Mouse (Mus musculus): ENCODE data around the gene Fpr1. TPM values are rescaled to one million over a fixed set of nuclear protein-coding genes. Genes with fewer than 3 reads are reported as not detected.

The Fpr1 gene
- total and polyA plus RNA-seq, 3 experiments: not detected

DNA sequence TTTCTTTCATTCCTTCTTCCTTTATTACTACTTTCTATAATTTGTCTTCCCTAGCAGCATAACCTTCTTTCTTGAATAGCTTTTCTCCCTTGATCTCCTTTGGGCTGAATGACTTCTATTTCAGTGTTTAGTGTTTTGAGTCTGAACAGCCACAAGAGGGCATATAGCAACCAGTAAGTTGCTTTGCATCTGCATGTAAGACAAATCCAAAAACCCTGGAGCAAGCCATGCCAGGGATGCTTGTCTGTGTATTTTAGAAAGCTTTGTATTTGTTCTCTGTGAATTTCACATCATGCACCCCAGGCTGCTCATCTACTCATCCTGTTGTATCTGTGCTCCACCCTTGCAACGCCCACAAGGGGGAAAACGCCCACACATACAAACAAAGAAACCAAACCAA is 15.5 kb upstream of the Fpr1 start:
- H3K27me3 ChIP-seq (ENCODE audit: control insufficient read depth in 1 of 2, insufficient read depth in 2 of 2, low read length in 2 of 2): no peaks in the 10 kb centered on the region
- DNase-seq (ENCODE audit: low read depth, low spot score): peak; percentile 48
- TF ChIP-seq ZC3H11A (IDR thresholded peaks at IDR 0.05; ENCODE audit: low read depth, low read length) (peak; percentile 58; the same call in 1 of the 2 replicates), TCF12 (IDR thresholded peaks at IDR 0.05; ENCODE audit: low read depth, low read length) (no peak), RAD21 (IDR thresholded peaks at IDR 0.05; ENCODE audit: low read depth, low read length) (peak; percentile 81), SMC3 (IDR thresholded peaks at IDR 0.05; ENCODE audit: low read depth, low read length) (peak; percentile 81), CTCF (IDR thresholded peaks at IDR 0.05 in 2 of 3, conservative IDR thresholded peaks at IDR 0.05 in 1 of 3; ENCODE audit: control insufficient read depth in 1 of 3, insufficient read depth in 1 of 3, low read depth in 2 of 3, low read length in 3 of 3, poor library complexity in 1 of 3, severe bottlenecking in 1 of 3) (peak; percentile 11 to 69 (median 15); a peak in 3 of 6 replicates)
- no peaks in the 10 kb centered on the region for H3K9me3 ChIP-seq (replicated peaks; ENCODE audit: insufficient read depth, low read length)
- no peak overlapping the region for H3K4me3 ChIP-seq (ENCODE audit: control insufficient read depth in 1 of 2, insufficient read depth in 1 of 2, low read depth in 2 of 2, low read length in 2 of 2)
- no peak overlapping the region for H3K9ac ChIP-seq (ENCODE audit: control insufficient read depth, low read depth, low read length, poor library complexity, severe bottlenecking)
- no peaks in the 10 kb centered on the region for H3K4me1 ChIP-seq (ENCODE audit: control insufficient read depth in 1 of 2, insufficient read depth in 2 of 2, low read length in 2 of 2)
- no peaks in the 10 kb centered on the region for H3K36me3 ChIP-seq (ENCODE audit: control insufficient read depth in 1 of 2, insufficient read depth in 2 of 2, low read length in 2 of 2)
- no peak overlapping the region for H3K27ac ChIP-seq (ENCODE audit: control insufficient read depth, low read depth, low read length)
- no peaks in the 10 kb centered on the region for H3K79me2 ChIP-seq (ENCODE audit: control insufficient read depth, insufficient read depth, low read length, poor library complexity)

DNA sequence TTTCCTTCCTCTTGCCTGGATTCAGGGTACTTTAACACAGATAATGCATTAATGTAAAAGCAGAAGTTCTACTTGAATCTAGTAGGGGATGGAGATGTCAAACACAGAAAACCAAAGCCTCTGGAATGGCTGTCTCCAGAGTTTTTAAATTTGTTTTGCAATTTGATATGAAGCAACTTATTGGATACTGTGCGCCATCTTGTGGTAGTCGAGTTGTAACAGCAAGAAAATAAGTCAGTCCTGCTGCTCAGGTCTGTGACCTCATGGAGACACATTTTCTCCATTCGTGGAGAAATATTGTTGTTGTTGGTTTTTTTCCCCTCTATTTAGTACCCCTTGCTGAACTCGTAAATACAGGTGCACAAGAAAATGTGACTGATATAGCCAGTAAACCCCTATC is 12.3 kb upstream of the Fpr1 start:
- Histone ChIP-seq H3K79me2 (ENCODE audit: control insufficient read depth, insufficient read depth, low read length, poor library complexity) (no peaks in the 10 kb centered on the region), H3K9ac (ENCODE audit: control insufficient read depth, low read depth, low read length, poor library complexity, severe bottlenecking) (no peak overlapping the region), H3K9me3 (replicated peaks; ENCODE audit: insufficient read depth, low read length) (no peaks in the 10 kb centered on the region), H3K27ac (ENCODE audit: control insufficient read depth, low read depth, low read length) (no peak overlapping the region), H3K4me3 (ENCODE audit: control insufficient read depth in 1 of 2, insufficient read depth in 1 of 2, low read depth in 2 of 2, low read length in 2 of 2) (no peak overlapping the region), H3K4me1 (ENCODE audit: control insufficient read depth in 1 of 2, insufficient read depth in 2 of 2, low read length in 2 of 2) (no peaks in the 10 kb centered on the region), H3K27me3 (ENCODE audit: control insufficient read depth in 1 of 2, insufficient read depth in 2 of 2, low read length in 2 of 2) (no peaks in the 10 kb centered on the region), H3K36me3 (ENCODE audit: control insufficient read depth in 1 of 2, insufficient read depth in 2 of 2, low read length in 2 of 2) (no peaks in the 10 kb centered on the region)
- TF ChIP-seq ZC3H11A (IDR thresholded peaks at IDR 0.05; ENCODE audit: low read depth, low read length): peak; percentile 94
- TF ChIP-seq RAD21 (IDR thresholded peaks at IDR 0.05; ENCODE audit: low read depth, low read length): peak; percentile 91
- no peak for TF ChIP-seq POLR2A (IDR thresholded peaks at IDR 0.05; ENCODE audit: control insufficient read depth in 1 of 2, insufficient read depth in 1 of 2, low read depth in 1 of 2, low read length in 2 of 2, poor library complexity in 1 of 2)
- TF ChIP-seq SMC3 (IDR thresholded peaks at IDR 0.05; ENCODE audit: low read depth, low read length): peak; percentile 96
- no peak for TF ChIP-seq CHD2 (IDR thresholded peaks at IDR 0.05; ENCODE audit: low read length)
- TF ChIP-seq MEF2A (IDR thresholded peaks at IDR 0.05; ENCODE audit: extremely low read depth, insufficient replicate concordance, low read depth, low read length, poor library complexity, severe bottlenecking): no peak
- TF ChIP-seq ETS1 (IDR thresholded peaks at IDR 0.05; ENCODE audit: low read depth, low read length): no peak
- TF ChIP-seq SIN3A (IDR thresholded peaks at IDR 0.05; ENCODE audit: low read length): peak; percentile 52
- peak; percentile 49 to 87 (median 50) for TF ChIP-seq CTCF (IDR thresholded peaks at IDR 0.05 in 2 of 3, conservative IDR thresholded peaks at IDR 0.05 in 1 of 3; ENCODE audit: control insufficient read depth in 1 of 3, insufficient read depth in 1 of 3, low read depth in 2 of 3, low read length in 3 of 3, poor library complexity in 1 of 3, severe bottlenecking in 1 of 3)
- DNase-seq (ENCODE audit: low read depth, low spot score): peak; percentile 79

DNA sequence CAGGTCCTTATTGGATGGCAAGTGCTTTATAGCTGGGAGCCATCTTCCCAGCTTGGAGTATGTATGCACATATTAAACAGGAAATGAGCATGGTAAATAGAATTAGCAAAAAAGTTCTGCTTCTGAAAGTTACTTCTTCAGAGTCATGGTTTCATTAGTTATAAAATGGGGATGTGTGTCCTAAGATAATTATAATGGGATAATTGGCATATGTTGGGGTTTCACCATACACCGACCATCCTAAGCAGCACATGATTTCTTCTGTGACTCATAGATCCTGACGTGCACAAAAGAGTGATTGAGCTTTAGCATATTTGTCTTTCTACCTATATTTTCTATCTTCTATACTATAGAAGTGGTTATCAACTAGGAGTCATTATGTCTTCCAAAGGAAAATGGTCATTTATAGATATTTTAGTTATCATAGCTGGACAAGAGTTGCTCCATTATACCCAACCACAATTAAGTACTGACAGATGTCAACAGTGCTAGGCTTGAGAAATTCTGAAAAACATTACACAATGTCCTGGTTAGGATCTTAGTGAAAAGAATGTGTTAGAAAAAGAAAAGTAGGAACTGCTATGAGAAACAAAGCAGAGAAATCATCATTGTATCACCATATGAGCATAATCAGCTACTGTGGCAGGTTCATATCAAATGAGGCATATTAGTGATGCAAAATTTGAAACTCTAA is 6.1 kb upstream of the Fpr1 start:
- H3K9ac ChIP-seq (ENCODE audit: control insufficient read depth, low read depth, low read length, poor library complexity, severe bottlenecking): no peak overlapping the region
- no peaks in the 10 kb centered on the region for H3K36me3 ChIP-seq (ENCODE audit: control insufficient read depth in 1 of 2, insufficient read depth in 2 of 2, low read length in 2 of 2)
- H3K27ac ChIP-seq (ENCODE audit: control insufficient read depth, low read depth, low read length): no peak overlapping the region
- H3K79me2 ChIP-seq (ENCODE audit: control insufficient read depth, insufficient read depth, low read length, poor library complexity): no peaks in the 10 kb centered on the region
- no peaks in the 10 kb centered on the region for H3K27me3 ChIP-seq (ENCODE audit: control insufficient read depth in 1 of 2, insufficient read depth in 2 of 2, low read length in 2 of 2)
- TF ChIP-seq MXI1 (IDR thresholded peaks at IDR 0.05; ENCODE audit: low read depth, low read length): no peak
- TF ChIP-seq ZMIZ1 (IDR thresholded peaks at IDR 0.05; ENCODE audit: low read depth, low read length): no peak
- no peak for TF ChIP-seq GATA1 (IDR thresholded peaks at IDR 0.05; ENCODE audit: low read depth, low read length)
- TF ChIP-seq GABPA (IDR thresholded peaks at IDR 0.05; ENCODE audit: low read depth, low read length): no peak
- no peak for TF ChIP-seq ZNF384 (IDR thresholded peaks at IDR 0.05; ENCODE audit: low read depth, low read length)
- no peak for TF ChIP-seq EP300 (IDR thresholded peaks at IDR 0.05; ENCODE audit: low read depth in 1 of 2, low read length in 2 of 2)
- TF ChIP-seq POLR2AphosphoS5 (IDR thresholded peaks at IDR 0.05; ENCODE audit: borderline replicate concordance, low read depth, low read length): no peak
- no peak for TF ChIP-seq UBTF (IDR thresholded peaks at IDR 0.05; ENCODE audit: borderline replicate concordance, insufficient read depth, low read depth, low read length)
- TF ChIP-seq TAL1 (IDR thresholded peaks at IDR 0.05; ENCODE audit: low read length): no peak
- TF ChIP-seq CHD1 (IDR thresholded peaks at IDR 0.05; ENCODE audit: low read depth, low read length): no peak
- no peaks in the 10 kb centered on the region for H3K9me3 ChIP-seq (replicated peaks; ENCODE audit: insufficient read depth, low read length)
- H3K4me1 ChIP-seq (ENCODE audit: control insufficient read depth in 1 of 2, insufficient read depth in 2 of 2, low read length in 2 of 2): no peaks in the 10 kb centered on the region
- no peak overlapping the region for H3K4me3 ChIP-seq (ENCODE audit: control insufficient read depth in 1 of 2, insufficient read depth in 1 of 2, low read depth in 2 of 2, low read length in 2 of 2)
- DNase-seq (ENCODE audit: low read depth, low spot score): no peak
